In the genomic region with DNA sequence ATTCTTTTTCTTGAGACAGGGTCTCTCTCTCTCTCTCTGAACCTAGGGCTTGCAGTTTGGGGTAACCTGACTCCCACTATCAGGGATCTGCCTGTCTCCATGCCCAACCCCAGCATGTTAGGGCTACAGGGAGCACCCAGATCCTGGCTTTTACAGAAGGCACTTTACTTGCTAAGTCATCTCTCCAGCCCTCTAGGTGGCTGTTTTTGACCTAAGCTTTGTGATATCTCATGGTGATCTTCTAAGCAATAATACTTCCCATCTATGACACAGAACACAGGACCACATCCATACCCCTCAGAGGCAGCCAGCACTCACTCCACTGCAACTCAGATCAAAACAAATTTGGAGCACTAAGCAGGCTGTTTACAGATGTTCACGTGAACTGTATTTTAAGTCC, we compare ENCODE assay signal across 15 mouse cellular contexts.
DNase-seq lines count a peak whose midpoint lies in the region; ATAC-seq and TF ChIP-seq lines count a peak whose summit lies in the region.
"Had no signal": no experiment of that assay in that cellular context is flagged by ENCODE, and none has a peak within 500 bp of the region (broad histone marks: within the 10 kb centered on the region; RNA-seq: fewer than 3 reads in every experiment).

No protein-coding gene starts in this region.

- no peak overlapping the region for H3K4me3 ChIP-seq in hindbrain, embryonic 13.5 days
- no peak overlapping the region for H3K4me3 ChIP-seq in hindbrain, embryonic 14.5 days (replicated peaks; ENCODE audit: low read length)
- H3K4me3 ChIP-seq in E14TG2a.4 (replicated peaks; ENCODE audit: low read length) = peak overlapping the region; percentile 96
- peak overlapping the region; percentile 33 to 93 for H3K4me3 ChIP-seq in ES-E14 (ENCODE audit: insufficient read depth in 1 of 2, low read depth in 1 of 2, low read length in 2 of 2, poor library complexity in 1 of 2, severe bottlenecking in 1 of 2)
- H3K4me3 ChIP-seq in intestine, postnatal 0 days (ENCODE audit: low read depth, low read length) = no peak overlapping the region
- H3K4me3 ChIP-seq: forebrain, embryonic 13.5 days; midbrain, embryonic 13.5 days had no signal

- no peak overlapping the region for H3K4me2 ChIP-seq in hindbrain, embryonic 13.5 days
- H3K4me2 ChIP-seq in hindbrain, embryonic 14.5 days (replicated peaks) = no peak overlapping the region
- peak overlapping the region; percentile 98; the same call in 1 of the 2 replicates for H3K4me2 ChIP-seq in intestine, postnatal 0 days (replicated peaks; ENCODE audit: low read depth)

- no peak for ATAC-seq in hindbrain, embryonic 13.5 days (ENCODE audit: low FRiP score)
- ATAC-seq in hindbrain, embryonic 14.5 days (ENCODE audit: low FRiP score) = no peak
- no peak for ATAC-seq in intestine, postnatal 0 days
- ATAC-seq: activated CD4-positive, CD25-positive, alpha-beta regulatory T cell, adult 4 months; forebrain, embryonic 13.5 days; midbrain, embryonic 13.5 days had no signal

- H3K27me3 ChIP-seq in hindbrain, embryonic 13.5 days = peaks cover 11% of the 10 kb centered on the region; the same call in 1 of the 2 replicates
- 0 out of 2 replicates have a peak, but pooled peaks cover 4% of the 10 kb centered on the region for H3K27me3 ChIP-seq in hindbrain, embryonic 14.5 days (ENCODE audit: control insufficient read depth, insufficient read depth, low read length)
- no peaks in the 10 kb centered on the region for H3K27me3 ChIP-seq in E14TG2a.4 (ENCODE audit: insufficient read depth, low read length)
- peaks cover 6% of the 10 kb centered on the region; the same call in 1 of the 2 replicates for H3K27me3 ChIP-seq in intestine, postnatal 0 days (replicated peaks; ENCODE audit: control insufficient read depth, insufficient read depth, low read length)

- DNase-seq in hindbrain, embryonic 14.5 days (ENCODE audit: low spot score) = no peak
- DNase-seq in ES-E14 (ENCODE audit: low read depth, low spot score) = no peak
- DNase-seq in left cerebral cortex, adult 18-20 months (ENCODE audit: low spot score in 2 of 2) = no peak
- no peak for DNase-seq in spleen, postnatal 4 days (ENCODE audit: low spot score in 2 of 2)
- DNase-seq in layer of hippocampus, postnatal 14 days (ENCODE audit: low spot score in 2 of 2) = no peak
- DNase-seq: gastrocnemius, postnatal 36 days; thymus, postnatal 36 days had no signal

- peak overlapping the region; percentile 40; the same call in 1 of the 2 replicates for H3K27ac ChIP-seq in hindbrain, embryonic 13.5 days
- H3K27ac ChIP-seq in hindbrain, embryonic 14.5 days = no peak overlapping the region
- peak overlapping the region; percentile 98 for H3K27ac ChIP-seq in ES-E14 (ENCODE audit: insufficient read depth, low read depth, low read length, poor library complexity, severe bottlenecking)
- H3K27ac ChIP-seq in intestine, postnatal 0 days (ENCODE audit: low read depth, low read length) = no peak overlapping the region; the same call in 1 of the 2 replicates
- H3K27ac ChIP-seq: forebrain, embryonic 13.5 days; liver, embryonic 14.5 days; midbrain, embryonic 13.5 days had no signal

- TF ChIP-seq CTCF in E14TG2a.4 (conservative IDR thresholded peaks at IDR 0.05; ENCODE audit: low read length) = no peak
- TF ChIP-seq CTCF in intestine, postnatal 0 days (IDR thresholded peaks at IDR 0.05; ENCODE audit: low read depth) = no peak

- H3K9ac ChIP-seq in hindbrain, embryonic 13.5 days = no peak overlapping the region
- no peak overlapping the region for H3K9ac ChIP-seq in hindbrain, embryonic 14.5 days
- peak overlapping the region; percentile 41 for H3K9ac ChIP-seq in ES-E14 (ENCODE audit: insufficient read depth, low read depth, low read length, poor library complexity, severe bottlenecking)
- H3K9ac ChIP-seq in intestine, postnatal 0 days (ENCODE audit: low read depth, low read length) = no peak overlapping the region
- H3K9ac ChIP-seq: forebrain, embryonic 13.5 days; liver, embryonic 14.5 days; midbrain, embryonic 13.5 days had no signal

- 67% methylated on average over 1 of the region's 1 CpGs for WGBS in hindbrain, embryonic 13.5 days
- 72% methylated on average over 1 of the region's 1 CpGs for WGBS in hindbrain, embryonic 14.5 days
- WGBS in intestine, postnatal 0 days = 45% methylated on average over 1 of the region's 1 CpGs

- in situ Hi-C loops in ES-E14 (cut with MboI; ENCODE audit: low sequenced_read_pairs in 2 of 2, unreplicated experiment in 2 of 2) = no loop called here

- no peaks in the 10 kb centered on the region for H3K9me3 ChIP-seq in hindbrain, embryonic 13.5 days
- no peaks in the 10 kb centered on the region for H3K9me3 ChIP-seq in hindbrain, embryonic 14.5 days (ENCODE audit: control insufficient read depth, low read length)
- H3K9me3 ChIP-seq in E14TG2a.4 (ENCODE audit: low read length) (no peaks in the 10 kb centered on the region), ES-E14 (ENCODE audit: control insufficient read depth, insufficient read depth, low read depth, low read length) (no peaks in the 10 kb centered on the region)
- no peaks in the 10 kb centered on the region for H3K9me3 ChIP-seq in intestine, postnatal 0 days (ENCODE audit: control insufficient read depth)
- H3K9me3 ChIP-seq: forebrain, embryonic 13.5 days; midbrain, embryonic 13.5 days had no signal

- H3K36me3 ChIP-seq in hindbrain, embryonic 13.5 days = no peaks in the 10 kb centered on the region
- H3K36me3 ChIP-seq in hindbrain, embryonic 14.5 days (replicated peaks; ENCODE audit: control insufficient read depth, insufficient read depth) = no peaks in the 10 kb centered on the region
- H3K36me3 ChIP-seq in E14TG2a.4 (ENCODE audit: insufficient read depth, low read length) (peaks cover 18% of the 10 kb centered on the region), ES-E14 (ENCODE audit: control insufficient read depth, insufficient read depth, low read length, poor library complexity, severe bottlenecking) (no peaks in the 10 kb centered on the region)
- H3K36me3 ChIP-seq in intestine, postnatal 0 days (ENCODE audit: control insufficient read depth, insufficient read depth) = no peaks in the 10 kb centered on the region
- H3K36me3 ChIP-seq: G1E; midbrain, embryonic 13.5 days had no signal

- H3K4me1 ChIP-seq in hindbrain, embryonic 13.5 days (replicated peaks) = peaks cover 34% of the 10 kb centered on the region
- 0 out of 2 replicates have a peak, but pooled peaks cover 4% of the 10 kb centered on the region for H3K4me1 ChIP-seq in hindbrain, embryonic 14.5 days (replicated peaks; ENCODE audit: control insufficient read depth, insufficient read depth, low read length)
- H3K4me1 ChIP-seq in E14TG2a.4 (replicated peaks; ENCODE audit: low read depth, low read length) (peaks cover 63% of the 10 kb centered on the region), ES-E14 (ENCODE audit: control insufficient read depth in 2 of 2, insufficient read depth in 2 of 2, low read length in 2 of 2, poor library complexity in 1 of 2) (peaks cover 10 to 15% of the 10 kb centered on the region in 2 experiments)
- H3K4me1 ChIP-seq in intestine, postnatal 0 days (replicated peaks; ENCODE audit: control insufficient read depth, insufficient read depth, low read length) = 0 out of 2 replicates have a peak, but pooled peaks cover 8% of the 10 kb centered on the region

TF ChIP-seq in ES-E14, 5 proteins besides CTCF, POLR2A, EP300 and RAD21:
- TF ChIP-seq ZNF384 (IDR thresholded peaks at IDR 0.05; ENCODE audit: low read depth, low read length) = no peak
- TF ChIP-seq HCFC1 (IDR thresholded peaks at IDR 0.05; ENCODE audit: borderline replicate concordance, insufficient read depth, low read length) = no peak
- no peak for TF ChIP-seq CHD2 (IDR thresholded peaks at IDR 0.05; ENCODE audit: low read depth, low read length)
- TF ChIP-seq ZC3H11A (IDR thresholded peaks at IDR 0.05; ENCODE audit: borderline replicate concordance, low read depth, low read length) = no peak
- no peak for TF ChIP-seq MAFK (IDR thresholded peaks at IDR 0.05; ENCODE audit: insufficient read depth, low read depth, low read length)
TF ChIP-seq in ES-E14: peak in this region for 0.

Comparison
In these comparisons a context has a peak if more than half of its experiments do, and no peak if none do; other contexts are left out.
1. H3K27ac ChIP-seq: peak in hindbrain, embryonic 13.5 days (single experiment) and ES-E14 (single experiment); none in hindbrain, embryonic 14.5 days (single experiment) and intestine, postnatal 0 days (single experiment).
2. H3K4me3 ChIP-seq: peak in E14TG2a.4 (single experiment) and ES-E14 (2 of 2); none in hindbrain, embryonic 13.5 days (single experiment), hindbrain, embryonic 14.5 days (single experiment) and intestine, postnatal 0 days (single experiment).